Mouse (Mus musculus): ENCODE data around the gene Pax3. TPM values are rescaled to one million over a fixed set of nuclear protein-coding genes. Genes with fewer than 3 reads are reported as not detected.

Pax3 gene
- polyA plus RNA-seq, 1 experiment from 2014 or later, result 0.04 TPM

- WGBS (ENCODE audit: insufficient replicate concordance), result 2% methylated on average over 42 of the region's 42 CpGs
- no peak overlapping the region for H3K9ac ChIP-seq
- H3K36me3 ChIP-seq, result no peaks in the 10 kb centered on the region
- no peak for ATAC-seq
- H3K4me3 ChIP-seq, result peak overlapping the region; percentile 29
- peaks cover 100% of the 10 kb centered on the region for H3K27me3 ChIP-seq (replicated peaks)
- peak overlapping the region; percentile 46 for H3K4me2 ChIP-seq
- peaks cover 10% of the 10 kb centered on the region; the same call in 1 of the 2 replicates for H3K4me1 ChIP-seq
- H3K9me3 ChIP-seq (replicated peaks), result no peaks in the 10 kb centered on the region
- no peak overlapping the region for H3K27ac ChIP-seq
These were observed 892 bp downstream of the Pax3 start for GRCm38 (mm10) chr1:78195771-78196712.

- Histone ChIP-seq H3K36me3 (no peaks in the 10 kb centered on the region), H3K9me3 (replicated peaks) (no peaks in the 10 kb centered on the region), H3K27ac (no peak overlapping the region), H3K27me3 (replicated peaks) (peaks cover 100% of the 10 kb centered on the region), H3K4me3 (no peak overlapping the region), H3K4me2 (no peak overlapping the region), H3K4me1 (peaks cover 10% of the 10 kb centered on the region; the same call in 1 of the 2 replicates), H3K9ac (no peak overlapping the region)
- 3% methylated on average over 21 of the region's 21 CpGs for WGBS (ENCODE audit: insufficient replicate concordance)
- no peak for ATAC-seq
These were observed 1.8 kb downstream of the Pax3 start for GRCm38 (mm10) chr1:78195145-78195544.

GRCm38 (mm10) chr1:78194381-78195047 lies 2.4 kb downstream of the Pax3 start:
- Histone ChIP-seq H3K36me3 (no peaks in the 10 kb centered on the region), H3K4me2 (no peak overlapping the region), H3K4me1 (peaks cover 10% of the 10 kb centered on the region; the same call in 1 of the 2 replicates), H3K4me3 (no peak overlapping the region), H3K27me3 (replicated peaks) (peaks cover 100% of the 10 kb centered on the region), H3K9ac (no peak overlapping the region), H3K9me3 (replicated peaks) (no peaks in the 10 kb centered on the region), H3K27ac (no peak overlapping the region)
- 7% methylated on average over 6 of the region's 6 CpGs for WGBS (ENCODE audit: insufficient replicate concordance)
- ATAC-seq, result no peak

GRCm38 (mm10) chr1:78193465-78193991 lies 3.4 kb downstream of the Pax3 start:
- ATAC-seq, result no peak
- Histone ChIP-seq H3K27me3 (replicated peaks) (peaks cover 99% of the 10 kb centered on the region), H3K36me3 (no peaks in the 10 kb centered on the region), H3K9me3 (replicated peaks) (no peaks in the 10 kb centered on the region), H3K27ac (no peak overlapping the region), H3K9ac (no peak overlapping the region), H3K4me2 (no peak overlapping the region), H3K4me3 (no peak overlapping the region), H3K4me1 (peaks cover 10% of the 10 kb centered on the region; the same call in 1 of the 2 replicates)
- 3% methylated on average over 20 of the region's 20 CpGs for WGBS (ENCODE audit: insufficient replicate concordance)

- no peaks in the 10 kb centered on the region for H3K36me3 ChIP-seq
- ATAC-seq, result no peak
- H3K4me2 ChIP-seq, result no peak overlapping the region
These were observed 4.0 kb downstream of the Pax3 start for GRCm38 (mm10) chr1:78192746-78193464.

GRCm38 (mm10) chr1:78192217-78192735 lies 4.7 kb downstream of the Pax3 start:
- 2% methylated on average over 19 of the region's 19 CpGs for WGBS (ENCODE audit: insufficient replicate concordance)
- no peak for ATAC-seq
- H3K36me3 ChIP-seq, result no peaks in the 10 kb centered on the region

More at GRCm38 (mm10) chr1:78192746-78193464, 4.0 kb downstream of the Pax3 start:
- no peak overlapping the region for H3K9ac ChIP-seq
- peaks cover 10% of the 10 kb centered on the region; the same call in 1 of the 2 replicates for H3K4me1 ChIP-seq
- no peak overlapping the region for H3K27ac ChIP-seq
- peaks cover 99% of the 10 kb centered on the region for H3K27me3 ChIP-seq (replicated peaks)
- no peaks in the 10 kb centered on the region for H3K9me3 ChIP-seq (replicated peaks)
- 2% methylated on average over 20 of the region's 20 CpGs for WGBS (ENCODE audit: insufficient replicate concordance)
- H3K4me3 ChIP-seq, result no peak overlapping the region

GRCm38 (mm10) chr1:78191761-78192160 lies 5.2 kb downstream of the Pax3 start:
- no peak overlapping the region for H3K27ac ChIP-seq
- H3K4me3 ChIP-seq, result no peak overlapping the region
- no peak overlapping the region for H3K4me2 ChIP-seq
- peaks cover 99% of the 10 kb centered on the region for H3K27me3 ChIP-seq (replicated peaks)
- H3K9ac ChIP-seq, result no peak overlapping the region
- H3K4me1 ChIP-seq, result peaks cover 6% of the 10 kb centered on the region; the same call in 1 of the 2 replicates
- no peaks in the 10 kb centered on the region for H3K36me3 ChIP-seq
- H3K9me3 ChIP-seq (replicated peaks), result no peaks in the 10 kb centered on the region
- WGBS (ENCODE audit: insufficient replicate concordance), result 35% methylated on average over 1 of the region's 1 CpGs
- no peak for ATAC-seq

More at GRCm38 (mm10) chr1:78192217-78192735, 4.7 kb downstream of the Pax3 start:
- Histone ChIP-seq H3K27ac (no peak overlapping the region), H3K27me3 (replicated peaks) (peaks cover 99% of the 10 kb centered on the region), H3K9ac (no peak overlapping the region), H3K9me3 (replicated peaks) (no peaks in the 10 kb centered on the region), H3K4me1 (peaks cover 10% of the 10 kb centered on the region; the same call in 1 of the 2 replicates), H3K4me3 (no peak overlapping the region), H3K4me2 (no peak overlapping the region)

GRCm38 (mm10) chr1:78191331-78191730 lies 5.6 kb downstream of the Pax3 start:
- 30% methylated on average over 1 of the region's 1 CpGs for WGBS (ENCODE audit: insufficient replicate concordance)

GRCm38 (mm10) chr1:78190386-78191111 lies 6.4 kb downstream of the Pax3 start:
- no peak overlapping the region for H3K4me3 ChIP-seq
- H3K9me3 ChIP-seq (replicated peaks), result no peaks in the 10 kb centered on the region
- no peak for ATAC-seq
- no peak overlapping the region for H3K4me2 ChIP-seq
- no peaks in the 10 kb centered on the region for H3K36me3 ChIP-seq
- WGBS (ENCODE audit: insufficient replicate concordance), result 8% methylated on average over 12 of the region's 12 CpGs
- no peak overlapping the region for H3K9ac ChIP-seq
- peaks cover 95% of the 10 kb centered on the region for H3K27me3 ChIP-seq (replicated peaks)
- H3K27ac ChIP-seq, result no peak overlapping the region
- no peaks in the 10 kb centered on the region for H3K4me1 ChIP-seq

More at GRCm38 (mm10) chr1:78191331-78191730, 5.6 kb downstream of the Pax3 start:
- Histone ChIP-seq H3K9ac (no peak overlapping the region), H3K36me3 (no peaks in the 10 kb centered on the region), H3K9me3 (replicated peaks) (no peaks in the 10 kb centered on the region), H3K27ac (no peak overlapping the region), H3K27me3 (replicated peaks) (peaks cover 97% of the 10 kb centered on the region), H3K4me3 (no peak overlapping the region), H3K4me2 (no peak overlapping the region), H3K4me1 (peaks cover 1% of the 10 kb centered on the region; the same call in 1 of the 2 replicates)
- no peak for ATAC-seq

GRCm38 (mm10) chr1:78189501-78190345 lies 7.2 kb downstream of the Pax3 start:
- H3K9me3 ChIP-seq (replicated peaks), result no peaks in the 10 kb centered on the region
- WGBS (ENCODE audit: insufficient replicate concordance), result 1% methylated on average over 38 of the region's 47 CpGs
- H3K4me1 ChIP-seq, result no peaks in the 10 kb centered on the region
- H3K4me2 ChIP-seq, result peak overlapping the region; percentile 24
- peaks cover 95% of the 10 kb centered on the region for H3K27me3 ChIP-seq (replicated peaks)
- no peak overlapping the region for H3K27ac ChIP-seq
- no peak for ATAC-seq
- no peak overlapping the region for H3K4me3 ChIP-seq
- H3K9ac ChIP-seq, result no peak overlapping the region
- no peaks in the 10 kb centered on the region for H3K36me3 ChIP-seq

Data from liver, embryonic 12.5 days (tissue).